Mouse (Mus musculus): ENCODE data around the gene Anxa6. TPM values are rescaled to one million over a fixed set of nuclear protein-coding genes. Genes with fewer than 3 reads are reported as not detected.

The Anxa6 gene
- polyA plus RNA-seq, 1 experiment from 2014 or later, result 86.9 TPM

DNA sequence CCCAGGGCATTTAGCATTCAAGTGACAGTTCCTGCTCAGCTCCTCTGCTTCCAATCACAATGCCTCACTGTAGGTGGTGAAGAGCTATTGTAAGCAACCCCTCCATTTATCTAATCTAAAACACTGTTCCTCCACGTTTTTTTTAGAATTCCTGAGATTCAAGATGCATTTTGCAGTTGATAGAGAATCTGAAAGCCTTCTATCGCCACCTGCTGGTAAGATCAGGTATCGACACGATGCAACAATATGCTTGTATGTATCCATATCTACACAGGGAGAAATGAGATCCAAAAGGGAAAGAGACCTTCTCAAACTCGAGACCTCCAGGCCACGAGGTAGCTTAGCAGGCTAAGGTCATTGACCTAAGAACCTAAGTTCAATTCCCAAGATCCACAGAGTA lies 49.2 kb downstream of the Anxa6 start:
- H3K27me3 ChIP-seq (replicated peaks; ENCODE audit: control insufficient read depth, insufficient read depth, low read length), result no peaks in the 10 kb centered on the region
- H3K4me2 ChIP-seq (replicated peaks; ENCODE audit: low read depth), result no peak overlapping the region
- no peaks in the 10 kb centered on the region for H3K9me3 ChIP-seq (ENCODE audit: control insufficient read depth)
- 1% methylated on average over 6 of the region's 6 CpGs for WGBS
- peak; percentile 95 for TF ChIP-seq CTCF (IDR thresholded peaks at IDR 0.05; ENCODE audit: low read depth)
- no peak overlapping the region for H3K27ac ChIP-seq (ENCODE audit: low read depth, low read length)
- no peaks in the 10 kb centered on the region for H3K4me1 ChIP-seq (replicated peaks; ENCODE audit: control insufficient read depth, insufficient read depth, low read length)
- H3K36me3 ChIP-seq (ENCODE audit: control insufficient read depth, insufficient read depth), result peaks cover 34% of the 10 kb centered on the region
- ATAC-seq, result peak; percentile 34; the same call in 1 of the 2 replicates
- H3K9ac ChIP-seq (ENCODE audit: low read depth, low read length), result no peak overlapping the region
- H3K4me3 ChIP-seq (ENCODE audit: low read depth, low read length), result no peak overlapping the region

DNA sequence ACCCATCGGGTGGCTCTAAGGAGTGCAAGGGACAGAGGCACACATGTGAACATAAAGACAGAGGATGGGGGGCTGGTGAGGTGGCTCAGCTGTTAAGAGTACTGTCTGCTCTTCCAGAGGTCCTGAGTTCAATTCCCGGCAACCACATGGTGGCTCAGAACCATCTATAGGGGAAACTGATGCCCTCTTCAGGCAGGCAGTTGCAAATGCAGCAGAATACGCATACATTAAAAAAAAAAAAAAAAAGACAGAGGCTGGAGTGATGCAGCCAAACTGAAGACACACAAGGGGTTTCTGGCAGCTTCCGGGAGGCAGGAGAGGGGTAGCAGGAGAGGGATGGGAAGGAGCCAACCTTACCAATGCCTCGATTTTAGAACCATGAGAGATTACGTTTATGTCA lies 50.7 kb downstream of the Anxa6 start:
- TF ChIP-seq CTCF (IDR thresholded peaks at IDR 0.05; ENCODE audit: low read depth), result peak; percentile 45
- Histone ChIP-seq H3K4me3 (ENCODE audit: low read depth, low read length) (no peak overlapping the region), H3K9ac (ENCODE audit: low read depth, low read length) (no peak overlapping the region), H3K36me3 (ENCODE audit: control insufficient read depth, insufficient read depth) (peaks cover 34% of the 10 kb centered on the region), H3K27me3 (replicated peaks; ENCODE audit: control insufficient read depth, insufficient read depth, low read length) (no peaks in the 10 kb centered on the region), H3K4me2 (replicated peaks; ENCODE audit: low read depth) (no peak overlapping the region), H3K9me3 (ENCODE audit: control insufficient read depth) (no peaks in the 10 kb centered on the region), H3K27ac (ENCODE audit: low read depth, low read length) (no peak overlapping the region), H3K4me1 (replicated peaks; ENCODE audit: control insufficient read depth, insufficient read depth, low read length) (no peaks in the 10 kb centered on the region)
- 91% methylated on average over 6 of the region's 6 CpGs for WGBS
- no peak for ATAC-seq

DNA sequence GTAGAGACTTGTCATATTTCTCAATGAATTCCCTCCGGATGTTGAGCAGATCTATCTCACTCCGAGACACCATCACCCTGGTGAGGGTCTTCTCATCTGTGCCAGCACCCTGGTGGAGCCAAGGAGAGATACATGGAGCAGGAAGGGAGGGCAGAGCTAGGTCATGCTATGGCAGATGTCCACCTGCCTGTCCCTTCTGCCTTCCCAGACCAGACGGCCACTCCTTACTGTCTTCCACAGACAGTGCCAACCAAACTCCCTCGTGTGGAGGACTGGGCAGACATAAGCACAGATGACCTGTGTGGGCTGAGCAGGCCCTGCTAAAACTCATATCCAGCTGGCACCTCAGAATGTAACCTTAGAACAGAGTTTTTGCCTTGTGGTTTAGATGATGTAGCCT lies 51.6 kb downstream of the Anxa6 start:
- no peak for TF ChIP-seq CTCF (IDR thresholded peaks at IDR 0.05; ENCODE audit: low read depth)
- Histone ChIP-seq H3K36me3 (ENCODE audit: control insufficient read depth, insufficient read depth) (peaks cover 34% of the 10 kb centered on the region), H3K9ac (ENCODE audit: low read depth, low read length) (no peak overlapping the region)

DNA sequence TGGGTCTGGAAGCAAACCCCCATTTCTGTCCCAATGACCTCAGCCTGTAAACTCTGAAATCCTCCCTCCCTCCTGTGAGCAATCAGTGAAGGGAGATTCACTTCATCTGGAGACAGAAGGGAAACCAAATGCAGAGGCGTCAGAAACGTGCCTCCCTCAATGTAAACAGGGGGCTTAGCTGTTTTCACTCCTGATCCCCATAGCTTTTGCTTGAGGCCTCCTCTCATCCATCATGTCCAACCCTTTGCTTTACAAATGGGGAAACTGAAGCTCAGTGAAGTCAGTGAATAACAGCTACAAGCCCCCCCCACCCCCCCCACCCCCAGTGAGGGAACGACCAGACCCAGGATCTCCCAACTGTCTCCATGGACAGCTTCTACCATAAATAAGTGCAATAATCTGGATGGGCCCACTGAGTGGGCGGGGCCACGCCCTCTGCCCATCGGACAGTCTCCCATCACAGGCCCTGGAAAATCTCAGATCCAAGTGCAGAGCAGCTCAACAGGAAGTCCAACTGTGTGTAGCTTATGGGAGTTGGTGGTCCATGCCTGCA lies 55.8 kb downstream of the Anxa6 start:
- no peak overlapping the region for H3K4me3 ChIP-seq (ENCODE audit: low read depth, low read length)
- no peak overlapping the region for H3K27ac ChIP-seq (ENCODE audit: low read depth, low read length)
- TF ChIP-seq CTCF (IDR thresholded peaks at IDR 0.05; ENCODE audit: low read depth), result no peak
- no peak for ATAC-seq
- WGBS, result 40% methylated on average over 6 of the region's 6 CpGs
- peaks cover 4% of the 10 kb centered on the region for H3K4me1 ChIP-seq (replicated peaks; ENCODE audit: control insufficient read depth, insufficient read depth, low read length)
- peaks cover 18% of the 10 kb centered on the region for H3K36me3 ChIP-seq (ENCODE audit: control insufficient read depth, insufficient read depth)
- H3K27me3 ChIP-seq (replicated peaks; ENCODE audit: control insufficient read depth, insufficient read depth, low read length), result no peaks in the 10 kb centered on the region
- no peak overlapping the region for H3K9ac ChIP-seq (ENCODE audit: low read depth, low read length)
- no peaks in the 10 kb centered on the region for H3K9me3 ChIP-seq (ENCODE audit: control insufficient read depth)
- no peak overlapping the region for H3K4me2 ChIP-seq (replicated peaks; ENCODE audit: low read depth)

More for the DNA sequence above, 51.6 kb downstream of the Anxa6 start:
- Histone ChIP-seq H3K9me3 (ENCODE audit: control insufficient read depth) (no peaks in the 10 kb centered on the region), H3K4me1 (replicated peaks; ENCODE audit: control insufficient read depth, insufficient read depth, low read length) (no peaks in the 10 kb centered on the region), H3K4me3 (ENCODE audit: low read depth, low read length) (no peak overlapping the region), H3K4me2 (replicated peaks; ENCODE audit: low read depth) (no peak overlapping the region), H3K27me3 (replicated peaks; ENCODE audit: control insufficient read depth, insufficient read depth, low read length) (no peaks in the 10 kb centered on the region), H3K27ac (ENCODE audit: low read depth, low read length) (no peak overlapping the region)
- no peak for ATAC-seq
- 94% methylated on average over 4 of the region's 4 CpGs for WGBS

DNA sequence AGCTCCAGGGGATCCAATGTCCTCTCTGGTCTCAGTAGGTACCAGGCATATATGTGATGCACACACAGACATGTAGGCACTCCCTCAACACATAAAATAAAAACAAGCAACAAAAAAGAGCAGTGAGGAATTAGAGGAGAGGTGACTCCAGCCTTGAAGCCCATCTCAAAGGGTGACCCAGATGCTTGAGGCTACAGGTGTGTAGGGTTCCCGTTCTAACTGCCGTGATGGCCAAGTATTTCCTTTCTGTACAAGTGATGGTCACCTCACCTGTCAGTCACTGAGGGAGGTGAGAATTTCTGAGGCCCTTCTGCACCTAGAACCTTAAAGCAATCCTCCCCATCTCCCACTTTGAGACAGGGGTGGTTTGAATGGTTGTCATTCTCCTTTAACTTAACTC lies 56.9 kb downstream of the Anxa6 start:
- no peak overlapping the region for H3K4me2 ChIP-seq (replicated peaks; ENCODE audit: low read depth)
- peaks cover 4% of the 10 kb centered on the region for H3K4me1 ChIP-seq (replicated peaks; ENCODE audit: control insufficient read depth, insufficient read depth, low read length)
- WGBS, result 90% methylated on average over 2 of the region's 2 CpGs
- ATAC-seq, result no peak
- H3K27ac ChIP-seq (ENCODE audit: low read depth, low read length), result no peak overlapping the region
- H3K9ac ChIP-seq (ENCODE audit: low read depth, low read length), result no peak overlapping the region
- H3K36me3 ChIP-seq (ENCODE audit: control insufficient read depth, insufficient read depth), result peaks cover 7% of the 10 kb centered on the region; the same call in 1 of the 2 replicates
- H3K27me3 ChIP-seq (replicated peaks; ENCODE audit: control insufficient read depth, insufficient read depth, low read length), result no peaks in the 10 kb centered on the region
- H3K4me3 ChIP-seq (ENCODE audit: low read depth, low read length), result no peak overlapping the region
- no peaks in the 10 kb centered on the region for H3K9me3 ChIP-seq (ENCODE audit: control insufficient read depth)
- no peak for TF ChIP-seq CTCF (IDR thresholded peaks at IDR 0.05; ENCODE audit: low read depth)

DNA sequence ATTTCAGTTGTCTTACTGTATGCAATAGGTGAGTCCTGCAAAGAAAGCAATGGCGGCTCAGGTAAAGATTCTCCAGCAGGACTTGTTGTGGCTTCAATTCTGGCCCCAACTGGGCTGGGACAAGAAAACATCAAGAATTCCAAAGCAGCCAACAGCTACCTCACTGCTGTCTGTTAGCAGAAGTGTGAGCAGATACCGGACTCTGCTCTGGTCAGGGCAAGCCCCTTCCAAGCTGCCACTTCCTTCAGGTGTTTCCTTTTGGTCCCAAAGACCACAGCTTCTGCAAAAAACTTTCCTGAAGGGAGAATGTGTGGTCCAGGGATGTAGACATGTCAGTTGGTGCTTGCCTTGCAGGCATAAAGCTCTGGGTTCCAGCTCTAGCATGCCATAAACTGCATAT lies 57.5 kb downstream of the Anxa6 start:
- Histone ChIP-seq H3K36me3 (ENCODE audit: control insufficient read depth, insufficient read depth) (peaks cover 5% of the 10 kb centered on the region; the same call in 1 of the 2 replicates), H3K27me3 (replicated peaks; ENCODE audit: control insufficient read depth, insufficient read depth, low read length) (no peaks in the 10 kb centered on the region), H3K9ac (ENCODE audit: low read depth, low read length) (no peak overlapping the region), H3K9me3 (ENCODE audit: control insufficient read depth) (no peaks in the 10 kb centered on the region), H3K4me2 (replicated peaks; ENCODE audit: low read depth) (no peak overlapping the region), H3K4me1 (replicated peaks; ENCODE audit: control insufficient read depth, insufficient read depth, low read length) (peaks cover 4% of the 10 kb centered on the region), H3K27ac (ENCODE audit: low read depth, low read length) (no peak overlapping the region), H3K4me3 (ENCODE audit: low read depth, low read length) (no peak overlapping the region)
- 87% methylated on average over 2 of the region's 2 CpGs for WGBS
- ATAC-seq, result no peak
- TF ChIP-seq CTCF (IDR thresholded peaks at IDR 0.05; ENCODE audit: low read depth), result no peak

DNA sequence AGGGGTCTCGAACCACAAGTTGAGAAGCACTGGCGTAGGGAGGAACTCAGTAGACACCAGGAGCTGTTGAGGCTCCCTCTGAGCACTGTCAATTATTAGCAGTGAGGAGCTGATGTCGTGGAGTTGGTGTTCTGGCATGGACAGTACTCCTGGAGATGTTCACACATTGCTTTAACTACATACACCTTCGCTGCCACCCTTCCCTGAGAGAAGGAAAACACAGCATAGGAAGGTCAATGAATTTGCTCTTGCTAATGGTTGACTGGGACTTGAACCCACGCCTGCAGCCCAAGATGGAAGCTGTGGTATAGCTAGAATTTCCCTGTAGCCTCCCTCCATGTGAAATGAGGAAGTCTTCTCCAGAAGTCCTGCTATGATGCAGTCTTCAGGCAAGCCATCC lies 57.9 kb downstream of the Anxa6 start:
- 85% methylated on average over 5 of the region's 5 CpGs for WGBS
- ATAC-seq, result no peak
- H3K9me3 ChIP-seq (ENCODE audit: control insufficient read depth), result no peaks in the 10 kb centered on the region
- TF ChIP-seq CTCF (IDR thresholded peaks at IDR 0.05; ENCODE audit: low read depth), result no peak
- no peaks in the 10 kb centered on the region for H3K27me3 ChIP-seq (replicated peaks; ENCODE audit: control insufficient read depth, insufficient read depth, low read length)
- H3K4me1 ChIP-seq (replicated peaks; ENCODE audit: control insufficient read depth, insufficient read depth, low read length), result peaks cover 4% of the 10 kb centered on the region
- H3K27ac ChIP-seq (ENCODE audit: low read depth, low read length), result no peak overlapping the region
- no peak overlapping the region for H3K9ac ChIP-seq (ENCODE audit: low read depth, low read length)
- peaks cover 5% of the 10 kb centered on the region; the same call in 1 of the 2 replicates for H3K36me3 ChIP-seq (ENCODE audit: control insufficient read depth, insufficient read depth)
- no peak overlapping the region for H3K4me3 ChIP-seq (ENCODE audit: low read depth, low read length)
- H3K4me2 ChIP-seq (replicated peaks; ENCODE audit: low read depth), result no peak overlapping the region
